Mouse (Mus musculus) CH12.LX (cell line): ENCODE results near the gene Aig1. TPM values are rescaled to one million over a fixed set of nuclear protein-coding genes. Genes with fewer than 3 reads are reported as not detected.

Experiments
- DNase-seq: peaks from one replicate; pipeline ENCODE4 v3.0.0-alpha.2; 2013; ENCODE audit errors: extremely low read depth
- H3K27ac ChIP-seq: 2 replicates; pipeline ENCODE4 v1.5.1; 2012; ENCODE audit warnings: low read depth, mild to moderate bottlenecking, control low read depth, moderate library complexity; ENCODE audit not compliant: insufficient read depth
- H3K27me3 ChIP-seq: replicated peaks from 2 replicates; pipeline ENCODE3; 2012; ENCODE audit warnings: inconsistent platforms
- H3K36me3 ChIP-seq, 2 experiments: replicated peaks in 1 of 2; 2 replicates each; pipeline versions ENCODE3 to v1.6.1; 2012; ENCODE audit warnings: inconsistent platforms in 1 of 2, low read length in 1 of 2, mild to moderate bottlenecking in 1 of 2, mixed read lengths in 1 of 2, moderate library complexity in 1 of 2; ENCODE audit not compliant: control insufficient read depth in 1 of 2, insufficient read depth in 1 of 2
- H3K4me1 ChIP-seq, 2 experiments: 2 replicates each; pipeline ENCODE4 v1.6.1; 2012; ENCODE audit warnings: inconsistent platforms in 1 of 2, moderate library complexity in 1 of 2; ENCODE audit not compliant: insufficient read depth in 2 of 2, control insufficient read depth in 1 of 2
- H3K4me2 ChIP-seq: 2 replicates; pipeline ENCODE4 v1.6.1; 2012; ENCODE audit warnings: low read depth, mild to moderate bottlenecking, control low read depth; ENCODE audit not compliant: poor library complexity, insufficient read depth, severe bottlenecking
- H3K4me3 ChIP-seq, 3 experiments: fragments of 150-350 bp in 1 of 3; sonication (generic) in 1 of 3; replicated peaks in 1 of 3; 2 replicates each; pipeline versions ENCODE3 to v1.5.1; 2011 to 2012; ENCODE audit warnings: low read depth in 2 of 3, low read length in 2 of 3, mild to moderate bottlenecking in 2 of 3, moderate library complexity in 2 of 3, control low read depth in 1 of 3, improper control_type of control experiment in 1 of 3, inconsistent platforms in 1 of 3, mixed read lengths in 1 of 3; ENCODE audit not compliant: poor library complexity in 1 of 3
- H3K79me2 ChIP-seq: replicated peaks from 2 replicates; pipeline ENCODE4 v1.6.1; 2012; ENCODE audit warnings: mild to moderate bottlenecking, moderate library complexity; ENCODE audit not compliant: control insufficient read depth, poor library complexity, insufficient read depth, severe bottlenecking; ENCODE audit errors: extremely low read depth
- H3K9ac ChIP-seq: 2 replicates; pipeline ENCODE4 v1.6.1; 2012; ENCODE audit warnings: low read depth, mild to moderate bottlenecking, control low read depth, moderate library complexity; ENCODE audit not compliant: insufficient read depth
- H3K9me3 ChIP-seq: replicated peaks from 2 replicates; pipeline ENCODE3; 2012; ENCODE audit warnings: low read length, inconsistent platforms, mixed read lengths
- CTCF ChIP-seq, 2 experiments: IDR thresholded peaks in 1 of 2; conservative IDR thresholded peaks in 1 of 2; 2 replicates each; pipeline ENCODE4 v1.5.1; 2011 to 2012; ENCODE audit warnings: low read depth in 2 of 2, low read length in 2 of 2, improper control_type of control experiment in 1 of 2, inconsistent platforms in 1 of 2, mild to moderate bottlenecking in 1 of 2, moderate library complexity in 1 of 2
- ETS1 ChIP-seq: conservative IDR thresholded peaks from 2 replicates; pipeline ENCODE4 v1.6.1; 2012; ENCODE audit warnings: low read depth, mild to moderate bottlenecking, inconsistent platforms, low read length, improper control_type of control experiment, moderate library complexity
- HCFC1 ChIP-seq: IDR thresholded peaks from 2 replicates; pipeline ENCODE4 v1.6.1; 2012; ENCODE audit warnings: low read depth, mild to moderate bottlenecking, inconsistent platforms, low read length, improper control_type of control experiment
- IRF4 ChIP-seq: IDR thresholded peaks from 2 replicates; pipeline ENCODE4 v1.6.1; 2014; ENCODE audit warnings: low read depth, mild to moderate bottlenecking, inconsistent platforms, low read length, improper control_type of control experiment
- JUND ChIP-seq: conservative IDR thresholded peaks from 2 replicates; pipeline ENCODE4 v1.6.1; 2011; ENCODE audit warnings: low read depth, low read length, improper control_type of control experiment
- MAX ChIP-seq: IDR thresholded peaks from 2 replicates; pipeline ENCODE4 v1.6.1; 2011; ENCODE audit warnings: low read length, improper control_type of control experiment
- MYC ChIP-seq: IDR thresholded peaks from 2 replicates; pipeline ENCODE4 v1.6.1; 2011; ENCODE audit warnings: low read depth, mild to moderate bottlenecking, improper control_type of control experiment, low read length
- NRF1 ChIP-seq: IDR thresholded peaks from 2 replicates; pipeline ENCODE4 v1.6.1; 2014; ENCODE audit warnings: low read depth, mild to moderate bottlenecking, inconsistent platforms, low read length, improper control_type of control experiment, moderate library complexity
- POLR2A ChIP-seq: IDR thresholded peaks from 2 replicates; pipeline ENCODE4 v1.6.1; 2011; ENCODE audit warnings: low read depth, mild to moderate bottlenecking, improper control_type of control experiment, low read length
- POLR2AphosphoS2 ChIP-seq: IDR thresholded peaks from 2 replicates; pipeline ENCODE4 v1.6.1; 2011; ENCODE audit warnings: low read depth, low read length, improper control_type of control experiment
- RAD21 ChIP-seq: IDR thresholded peaks from 2 replicates; pipeline ENCODE4 v1.6.1; 2011; ENCODE audit warnings: low read depth, mild to moderate bottlenecking, low read length, improper control_type of control experiment, moderate library complexity
- RCOR1 ChIP-seq: conservative IDR thresholded peaks from 2 replicates; pipeline ENCODE4 v1.6.1; 2012; ENCODE audit warnings: low read depth, mild to moderate bottlenecking, inconsistent platforms, low read length, improper control_type of control experiment
- SMC3 ChIP-seq: IDR thresholded peaks from 2 replicates; pipeline ENCODE4 v1.6.1; 2011; ENCODE audit warnings: low read depth, low read length, improper control_type of control experiment
- TBP ChIP-seq: conservative IDR thresholded peaks from 2 replicates; pipeline ENCODE4 v1.6.1; 2011; ENCODE audit warnings: low read depth, low read length, improper control_type of control experiment
- UBTF ChIP-seq: IDR thresholded peaks from 2 replicates; pipeline ENCODE4 v1.6.1; 2012; ENCODE audit warnings: low read depth, mild to moderate bottlenecking, inconsistent platforms, low read length, improper control_type of control experiment, moderate library complexity
- USF2 ChIP-seq: conservative IDR thresholded peaks from 2 replicates; pipeline ENCODE4 v1.6.1; 2011; ENCODE audit warnings: low read depth, low read length, improper control_type of control experiment
- ZC3H11A ChIP-seq: IDR thresholded peaks from 2 replicates; pipeline ENCODE4 v1.6.1; 2012; ENCODE audit warnings: low read depth, mild to moderate bottlenecking, inconsistent platforms, low read length, improper control_type of control experiment
- ZMIZ1 ChIP-seq: IDR thresholded peaks from 2 replicates; pipeline ENCODE4 v1.6.1; 2012; ENCODE audit warnings: low read depth, mild to moderate bottlenecking, inconsistent platforms, low read length, improper control_type of control experiment
- dilution Hi-C: fragments of 300-500 bp; cut with MboI; formaldehyde crosslinking; loops from 2 replicates; pipeline ENCODE4 v1.14.3; 2020; ENCODE audit warnings: low sequenced_read_pairs; ENCODE audit not compliant: extremely low pct_unique_long_range_greater_than_20kb, extremely low pct_ligation_motif_present
- in situ Hi-C: fragments of 300-500 bp; cut with MboI; formaldehyde crosslinking; loops from 3 replicates; pipeline ENCODE4 v1.14.3; 2019; ENCODE audit warnings: low sequenced_read_pairs, low pct_ligation_motif_present, low pct_unique_long_range_greater_than_20kb, mixed read lengths
- polyA plus RNA-seq: library from polyadenylated mRNA; unstranded; fragments of >175 nt; gene quantifications from 2 replicates; pipeline ENCODE4 v1.2.1, GENCODE M21; 2012; ENCODE audit warnings: low read depth; ENCODE audit not compliant: insufficient read length
- total RNA-seq, 2 experiments: library from RNA; depleted of rRNA; stranded (reverse); fragments of 300-350 nt in 1 of 2; fragments of >200 nt in 1 of 2; gene quantifications; 2 replicates each; pipeline ENCODE4 v1.2.3; 2012 to 2014

Aig1 gene
- total and polyA plus RNA-seq, 3 experiments = 1.6 to 10.8 (median 2.4) TPM

- peak overlapping the region in 1 of 3 experiments; percentile 18 for H3K4me3 ChIP-seq
- no peaks in the 10 kb centered on the region for H3K9me3 ChIP-seq
- in situ Hi-C loops (no loop called here), dilution Hi-C loops (no loop called here)
- DNase-seq = no peak
- no peaks in the 10 kb centered on the region for H3K79me2 ChIP-seq
- no peak for TF ChIP-seq ZMIZ1
- no peak overlapping the region; the same call in 1 of the 2 replicates for H3K9ac ChIP-seq
- H3K36me3 ChIP-seq = no peaks in the 10 kb centered on the region
- peak overlapping the region; percentile 22 for H3K4me2 ChIP-seq
- no peak overlapping the region for H3K27ac ChIP-seq
- H3K27me3 ChIP-seq = no peaks in the 10 kb centered on the region
- H3K4me1 ChIP-seq = no peaks in the 10 kb centered on the region
Observed at GRCm38 (mm10) chr10:13882975-13883875, 14.4 kb upstream of the Aig1 start.

GRCm38 (mm10) chr10:13882490-13882889, 13.7 kb upstream of the Aig1 start:
- Histone ChIP-seq H3K4me2 (peak overlapping the region; percentile 22), H3K4me1 (no peaks in the 10 kb centered on the region), H3K79me2 (no peaks in the 10 kb centered on the region), H3K27me3 (no peaks in the 10 kb centered on the region)
- TF ChIP-seq POLR2A (no peak), NRF1 (no peak), RCOR1 (no peak), JUND (0 out of 2 replicates have a peak, but pooled peaks have one; percentile 19), RAD21 (peak; percentile 65), ZMIZ1 (no peak), ETS1 (no peak), MYC (peak; percentile 33; the same call in 1 of the 2 replicates), SMC3 (peak; percentile 75), CTCF (conservative IDR thresholded peaks at IDR 0.05 in 1 of 2, IDR thresholded peaks at IDR 0.05 in 1 of 2; ENCODE audit: low read depth in 2 of 2, low read length in 2 of 2) (peak in 1 of 2 experiments; percentile 73; a peak in 2 of 4 replicates), MAX (no peak), HCFC1 (peak; percentile 38; the same call in 1 of the 2 replicates), UBTF (no peak), USF2 (no peak), TBP (0 out of 2 replicates have a peak, but pooled peaks have one; percentile 8), ZC3H11A (0 out of 2 replicates have a peak, but pooled peaks have one; percentile 10), POLR2AphosphoS2 (no peak), IRF4 (peak; percentile 11; the same call in 1 of the 2 replicates)
- TF ChIP-seq, all 38 proteins: peak for 9
- peak; percentile 33 for DNase-seq
- no peak overlapping the region for H3K4me3 ChIP-seq
- dilution Hi-C loops = no loop called here
- in situ Hi-C loops = no loop called here
- no peaks in the 10 kb centered on the region for H3K9me3 ChIP-seq
- H3K36me3 ChIP-seq = no peaks in the 10 kb centered on the region
- no peak overlapping the region for H3K27ac ChIP-seq
- no peak overlapping the region for H3K9ac ChIP-seq
